Mouse (Mus musculus): ENCODE measurements around the gene Tspan11. TPM values are rescaled to one million over a fixed set of nuclear protein-coding genes. Genes with fewer than 3 reads are reported as not detected.

Gene Tspan11
- 10 to 100 TPM in 2 of 4 experiments, 1 to 10 TPM in 2; 7.3 to 21.2 (median 12.3) TPM for total RNA-seq (2022)

GRCm38 (mm10) chr6:127887511-127888421 lies at the start of gene Tspan11:
Gene Tspan11 (plus strand): TSS chr6:127887589.
- peak; percentile 24 for DNase-seq

GRCm38 (mm10) chr6:127837910-127838309 lies 49.5 kb upstream of the Tspan11 start:
- no peak for DNase-seq

DNA sequence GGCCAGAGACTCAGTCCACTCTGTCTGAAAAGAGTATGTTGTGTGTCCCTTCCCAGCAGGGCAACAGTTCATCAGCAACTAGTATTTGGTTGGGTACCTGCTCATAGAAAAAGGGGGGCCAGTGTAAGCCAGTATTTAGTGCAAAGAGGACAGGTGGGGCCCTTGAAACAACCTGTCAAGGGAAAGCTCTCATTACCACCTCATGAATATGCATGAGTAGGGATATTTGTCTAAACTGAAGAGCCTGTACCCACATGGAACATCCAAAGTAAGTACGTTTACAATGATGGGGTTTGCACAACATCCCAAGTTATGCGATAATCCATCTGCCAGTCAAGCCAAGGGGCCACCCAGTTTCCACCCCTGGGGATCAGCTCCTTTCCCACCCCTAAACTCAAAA lies 47.9 kb upstream of the Tspan11 start:
- DNase-seq: no peak

DNA sequence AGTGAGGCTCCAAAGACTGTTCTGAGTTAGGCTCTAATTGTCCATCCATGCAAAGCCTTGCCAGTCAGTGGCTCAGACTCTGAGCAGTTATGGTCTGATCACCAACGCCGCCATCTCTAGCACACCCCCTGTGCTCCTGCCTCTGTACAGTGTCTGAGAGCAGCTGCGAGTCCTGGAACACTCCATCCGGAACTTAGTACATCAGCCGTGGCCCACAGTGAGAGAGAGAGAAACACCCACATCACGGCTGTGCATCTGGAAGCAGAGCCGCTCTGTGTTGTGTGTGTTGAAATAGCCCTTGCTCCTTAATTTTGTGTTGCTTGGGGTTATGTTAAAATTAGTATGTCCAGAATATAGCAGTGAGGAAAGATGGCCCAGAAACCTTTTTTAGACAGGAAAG lies 47.2 kb upstream of the Tspan11 start:
- no peak for DNase-seq

- no peak for DNase-seq
Measured at GRCm38 (mm10) chr6:127841326-127841725, 46.1 kb upstream of the Tspan11 start.

- peak; percentile 12 for DNase-seq
Measured at GRCm38 (mm10) chr6:127846521-127846920, 40.9 kb upstream of the Tspan11 start.

DNA sequence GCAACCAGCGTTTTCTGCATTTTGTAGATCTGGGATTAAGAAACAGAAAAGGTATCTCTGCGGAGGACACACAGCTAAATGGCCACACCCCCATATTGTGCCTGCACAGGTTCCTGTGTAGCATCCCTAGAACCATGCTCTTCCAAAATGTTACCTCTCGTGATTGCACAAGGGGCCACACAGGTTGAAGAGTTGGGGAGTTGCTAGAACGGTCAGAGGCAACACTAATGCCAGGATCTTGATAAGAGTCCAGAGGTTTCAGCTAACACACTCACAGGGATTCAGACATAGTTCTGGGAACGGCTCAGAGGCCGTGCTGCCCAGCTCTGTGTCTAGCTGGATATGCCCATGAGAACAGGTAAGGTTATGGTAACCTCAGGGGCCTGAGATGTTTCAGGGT lies 37.9 kb upstream of the Tspan11 start:
- DNase-seq: no peak

GRCm38 (mm10) chr6:127851611-127852010 lies 35.8 kb upstream of the Tspan11 start:
- no peak for DNase-seq

GRCm38 (mm10) chr6:127853241-127853640 lies 34.1 kb upstream of the Tspan11 start:
- DNase-seq: no peak

DNA sequence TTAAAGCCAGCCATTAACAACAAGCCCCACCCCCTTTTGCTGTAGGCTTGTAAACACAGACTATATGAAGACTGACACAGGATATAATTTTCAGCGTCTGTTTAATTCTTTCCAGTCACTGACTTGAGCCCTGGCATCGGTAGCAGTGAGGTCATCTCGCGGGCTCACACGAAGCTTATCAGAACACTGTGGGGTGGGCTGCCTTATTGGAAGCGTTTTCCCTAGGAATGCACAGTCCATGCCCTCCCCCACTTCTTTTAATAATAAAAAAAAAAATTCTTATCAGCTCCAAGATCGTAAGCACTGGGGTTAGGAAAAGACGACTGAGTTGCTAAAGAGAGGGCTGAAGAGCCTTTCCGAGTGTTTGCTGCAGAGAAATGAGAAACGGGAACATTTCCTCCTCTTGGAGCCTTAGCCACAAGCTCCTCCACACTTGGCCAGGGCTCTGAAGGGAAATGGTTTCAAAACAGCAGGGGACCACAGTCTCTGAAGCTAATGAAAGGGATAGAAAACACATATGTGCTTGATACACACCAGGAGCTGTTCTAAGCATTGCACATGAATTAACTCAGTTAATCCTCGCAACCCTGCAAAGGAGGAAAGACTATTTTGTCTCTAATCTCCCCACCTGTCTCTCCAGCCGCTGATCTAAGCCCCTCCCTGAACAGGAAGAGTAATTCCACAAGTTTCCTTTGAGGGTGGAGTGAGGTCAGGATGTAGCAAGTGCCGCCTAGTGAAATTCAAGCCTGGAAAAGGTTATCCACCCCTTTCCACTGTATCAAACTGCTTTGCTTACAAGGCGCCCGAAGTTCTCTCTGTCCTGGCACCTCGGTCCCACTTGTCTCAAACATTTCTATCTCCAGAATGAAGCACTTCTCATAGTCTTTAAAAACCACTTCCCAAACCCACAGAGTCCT lies 33.4 kb upstream of the Tspan11 start:
- no peak for DNase-seq

DNA sequence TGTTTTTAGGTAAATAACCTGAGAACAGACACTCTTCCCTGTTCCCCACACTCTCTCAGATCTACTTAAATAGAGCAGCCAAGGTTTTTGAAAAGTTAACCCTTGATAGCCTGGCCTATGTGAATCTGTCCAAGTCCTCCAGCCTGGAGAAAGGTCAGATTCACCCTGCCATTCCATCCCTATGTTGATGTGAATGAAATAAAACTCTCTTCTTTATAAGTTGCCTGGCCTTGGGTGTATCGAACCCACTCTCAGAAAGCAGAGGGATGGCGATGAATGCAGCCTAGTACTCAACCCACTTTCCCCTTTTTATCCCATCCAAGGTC lies 32.7 kb upstream of the Tspan11 start:
- no peak for DNase-seq

GRCm38 (mm10) chr6:127855711-127856295 lies 31.6 kb upstream of the Tspan11 start:
- DNase-seq: no peak

DNA sequence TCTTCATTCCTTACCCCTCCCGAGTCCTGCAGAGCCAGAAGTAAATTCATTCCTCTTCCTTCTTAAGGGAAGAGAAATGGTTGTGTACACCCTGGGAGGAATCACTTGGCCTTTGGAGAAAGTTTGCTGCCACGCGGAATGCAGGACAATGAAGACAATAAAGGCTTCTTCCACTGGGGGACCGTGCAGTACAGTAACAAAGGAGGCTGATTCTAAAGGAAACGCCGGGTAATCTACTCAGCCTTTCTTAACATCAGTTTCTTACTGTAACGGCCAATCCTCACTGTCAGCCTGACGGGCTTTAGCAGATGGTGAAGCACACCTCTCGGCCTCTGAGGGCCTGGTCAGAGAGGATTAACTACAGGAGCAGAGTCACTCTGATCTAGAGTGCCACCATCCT lies 25.4 kb upstream of the Tspan11 start:
- DNase-seq: no peak

GRCm38 (mm10) chr6:127865391-127865790 lies 22.0 kb upstream of the Tspan11 start:
- DNase-seq: no peak

DNA sequence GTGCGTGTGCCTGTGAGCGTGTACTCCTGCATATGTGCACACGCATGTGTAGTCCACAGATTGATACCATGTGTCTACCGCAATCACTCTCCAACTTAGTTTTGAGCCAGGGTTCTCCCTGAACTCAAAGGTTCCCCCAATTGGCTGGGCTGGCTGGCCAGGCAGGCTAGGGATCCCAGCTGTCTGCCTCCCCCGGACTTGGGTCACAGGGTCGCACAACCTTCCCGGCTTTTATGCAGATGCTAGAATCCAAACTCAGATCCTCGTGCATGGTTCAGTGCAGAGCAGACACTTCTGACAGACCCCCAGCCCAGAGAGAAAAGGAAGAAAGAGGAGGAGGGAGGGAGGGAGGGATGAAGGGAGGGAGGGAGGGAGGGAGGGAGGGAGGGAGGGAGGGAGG lies 18.8 kb upstream of the Tspan11 start:
- no peak for DNase-seq

GRCm38 (mm10) chr6:127869121-127869520 lies 18.3 kb upstream of the Tspan11 start:
- DNase-seq: no peak

- DNase-seq: no peak
Measured at GRCm38 (mm10) chr6:127870345-127871324, 16.8 kb upstream of the Tspan11 start.

GRCm38 (mm10) chr6:127871436-127871835 lies 16.0 kb upstream of the Tspan11 start:
- no peak for DNase-seq

- no peak for DNase-seq
Measured at GRCm38 (mm10) chr6:127872581-127872980, 14.8 kb upstream of the Tspan11 start.

- no peak for DNase-seq
Measured at GRCm38 (mm10) chr6:127875883-127876282, 11.5 kb upstream of the Tspan11 start.

GRCm38 (mm10) chr6:127876436-127876835 lies 11.0 kb upstream of the Tspan11 start:
- no peak for DNase-seq

GRCm38 (mm10) chr6:127877026-127877425 lies 10.4 kb upstream of the Tspan11 start:
- peak; percentile 15 for DNase-seq
